ENCODE assay signal across 8 mouse cellular contexts in genomic region chr9:41273171-41273781, GRCm38 (mm10).
DNase-seq lines count a peak whose midpoint lies in the region; ATAC-seq lines count a peak whose summit lies in the region.

No protein-coding gene starts in this region.

- peak; percentile 64 to 74 for DNase-seq in kidney, postnatal 4 days
- DNase-seq in kidney, adult 11 months, result no peak
- peak; percentile 90 for DNase-seq in embryo, embryonic 9.5 days (ENCODE audit: extremely low spot score)
- peak; percentile 34 to 46 for DNase-seq in heart, postnatal 10 days
- no peak for DNase-seq in urinary bladder, postnatal 36 days (ENCODE audit: low spot score in 2 of 2)
- no peak for DNase-seq in spleen, postnatal 10 days (ENCODE audit: low spot score in 2 of 2)

- WGBS in liver, embryonic 15.5 days (ENCODE audit: insufficient replicate concordance), result 2% methylated on average over 18 of the region's 18 CpGs
- WGBS in stomach, embryonic 16.5 days, result under 1% methylated on average over 18 of the region's 18 CpGs

- ATAC-seq in liver, embryonic 15.5 days (ENCODE audit: insufficient read depth), result no peak
- ATAC-seq in stomach, embryonic 16.5 days (ENCODE audit: insufficient read depth, low FRiP score), result peak; percentile 92

- no peaks in the 10 kb centered on the region for H3K9me3 ChIP-seq in liver, embryonic 15.5 days (replicated peaks)
- no peaks in the 10 kb centered on the region for H3K9me3 ChIP-seq in stomach, embryonic 16.5 days (replicated peaks; ENCODE audit: control insufficient read depth, low read length)

- H3K27me3 ChIP-seq in liver, embryonic 15.5 days, result peaks cover 27% of the 10 kb centered on the region
- no peaks in the 10 kb centered on the region for H3K27me3 ChIP-seq in stomach, embryonic 16.5 days (ENCODE audit: control insufficient read depth, insufficient read depth, low read length)

- intact Hi-C loops in heart, postnatal 10 days (cut with DNase I), result no loop called here

- H3K9ac ChIP-seq in liver, embryonic 15.5 days, result no peak overlapping the region
- peak overlapping the region; percentile 62 for H3K9ac ChIP-seq in stomach, embryonic 16.5 days (ENCODE audit: low read length)

- no peaks in the 10 kb centered on the region for H3K4me1 ChIP-seq in liver, embryonic 15.5 days (replicated peaks)
- peaks cover 4% of the 10 kb centered on the region for H3K4me1 ChIP-seq in stomach, embryonic 16.5 days (ENCODE audit: control insufficient read depth, insufficient read depth, low read length)

- H3K27ac ChIP-seq in liver, embryonic 15.5 days (replicated peaks), result no peak overlapping the region
- peak overlapping the region; percentile 12; the same call in 1 of the 2 replicates for H3K27ac ChIP-seq in stomach, embryonic 16.5 days (ENCODE audit: low read length)

- peak overlapping the region; percentile 30 for H3K4me2 ChIP-seq in liver, embryonic 15.5 days
- peak overlapping the region; percentile 68 for H3K4me2 ChIP-seq in stomach, embryonic 16.5 days (ENCODE audit: low read depth, low read length)

- no peaks in the 10 kb centered on the region for H3K36me3 ChIP-seq in liver, embryonic 15.5 days (replicated peaks)
- H3K36me3 ChIP-seq in stomach, embryonic 16.5 days (ENCODE audit: control insufficient read depth, insufficient read depth, low read length), result no peaks in the 10 kb centered on the region

- H3K4me3 ChIP-seq in liver, embryonic 15.5 days (replicated peaks), result no peak overlapping the region
- H3K4me3 ChIP-seq in stomach, embryonic 16.5 days (replicated peaks; ENCODE audit: low read length), result peak overlapping the region; percentile 45

Comparison
In these comparisons a context has a peak if more than half of its experiments do, and no peak if none do; other contexts are left out.
1. DNase-seq: peak in kidney, postnatal 4 days (2 of 2), embryo, embryonic 9.5 days (single experiment) and heart, postnatal 10 days (2 of 2); none in kidney, adult 11 months (single experiment), urinary bladder, postnatal 36 days (0 of 2) and spleen, postnatal 10 days (0 of 2).